Mouse (Mus musculus) neural tube, embryonic 14.5 days (tissue): ENCODE measurements around the gene Wdr91. TPM values are rescaled to one million over a fixed set of nuclear protein-coding genes. Genes with fewer than 3 reads are reported as not detected.

Source experiments
- ATAC-seq: fragments of 200-750 bp; cut with Nextera tagmentation; 2 replicates; pipeline ENCODE4 v1.8.0; 2017; ENCODE audit warnings: low read depth, mild to moderate bottlenecking, moderate TSS enrichment, moderate library complexity
- H3K27ac ChIP-seq: fragments of 300-500 bp; sonication (generic); 2 replicates; pipeline ENCODE4 v1.5.1; 2014; ENCODE audit warnings: low read depth, mild to moderate bottlenecking, control low read depth, low read length, moderate library complexity, mixed read lengths
- H3K27me3 ChIP-seq: fragments of 300-500 bp; sonication (generic); 2 replicates; pipeline ENCODE4 v1.6.1; 2014; ENCODE audit warnings: low read length; ENCODE audit not compliant: control insufficient read depth, insufficient read depth
- H3K36me3 ChIP-seq: fragments of 300-500 bp; sonication (generic); 2 replicates; pipeline ENCODE4 v1.6.1; 2014; ENCODE audit warnings: low read length, mixed read lengths; ENCODE audit not compliant: control insufficient read depth, insufficient read depth
- H3K4me1 ChIP-seq: fragments of 300-500 bp; sonication (generic); 2 replicates; pipeline ENCODE4 v1.6.1; 2014; ENCODE audit warnings: low read length; ENCODE audit not compliant: control insufficient read depth, insufficient read depth
- H3K4me2 ChIP-seq: fragments of 300-500 bp; sonication (generic); 2 replicates; pipeline ENCODE4 v1.6.1; 2014; ENCODE audit warnings: mild to moderate bottlenecking, low read depth, low read length, control low read depth
- H3K4me3 ChIP-seq: fragments of 300-500 bp; sonication (generic); 2 replicates; pipeline ENCODE4 v1.5.1; 2014; ENCODE audit warnings: low read depth, low read length, control low read depth, mixed read lengths
- H3K9ac ChIP-seq: fragments of 300-500 bp; sonication (generic); replicated peaks from 2 replicates; pipeline ENCODE4 v1.6.1; 2014; ENCODE audit warnings: low read depth, mild to moderate bottlenecking, control low read depth, low read length, mixed read lengths
- H3K9me3 ChIP-seq: fragments of 300-500 bp; sonication (generic); 2 replicates; pipeline ENCODE4 v1.6.1; 2016; ENCODE audit warnings: low read length; ENCODE audit not compliant: control insufficient read depth
- WGBS: fragments of 180-500 bp; shearing (Covaris S2); extraction: QIAGEN DNeasy Blood & Tissue Kit; methylation state at CpG from one replicate; pipeline ENCODE4 v1.1.7; 2014; 5-methylcytosine and 5-hydroxymethylcytosine counted together
- polyA plus RNA-seq: library from polyadenylated mRNA; unstranded; fragments of >200 nt; fragmentation: Nextera tagmentation; extraction: Ambion mirVana; gene quantifications from 2 replicates; pipeline ENCODE4 v1.2.1, GENCODE M21; 2014

Gene Wdr91
- polyA plus RNA-seq, 1 experiment from 2014 or later, result 18.3 TPM

DNA sequence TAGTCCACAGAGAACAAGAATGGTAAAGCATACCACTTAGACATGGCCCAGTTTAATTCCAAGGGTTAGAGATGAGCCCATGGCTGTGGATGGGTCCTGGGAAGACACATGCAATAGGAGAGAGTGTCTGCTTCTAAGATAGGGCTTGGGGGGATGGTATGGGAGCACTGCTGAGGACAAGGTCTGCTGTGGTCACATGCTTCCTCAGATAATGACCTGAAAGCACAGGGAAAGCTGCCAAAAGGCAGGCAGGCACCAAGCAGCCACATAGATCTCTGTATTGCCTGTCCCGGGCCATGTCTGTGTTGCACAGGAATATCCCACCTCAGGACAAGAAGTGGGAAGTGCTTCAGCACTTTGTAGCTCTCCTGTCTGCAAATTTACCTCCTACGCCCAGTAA, 11.5 kb downstream of the Wdr91 start:
- no peaks in the 10 kb centered on the region for H3K27me3 ChIP-seq
- H3K4me1 ChIP-seq, result no peaks in the 10 kb centered on the region
- H3K9me3 ChIP-seq, result no peaks in the 10 kb centered on the region
- no peak overlapping the region for H3K9ac ChIP-seq
- no peak overlapping the region for H3K27ac ChIP-seq
- H3K4me3 ChIP-seq, result no peak overlapping the region
- no peak for ATAC-seq
- no peak overlapping the region for H3K4me2 ChIP-seq
- peaks cover 27% of the 10 kb centered on the region for H3K36me3 ChIP-seq
- 91% methylated on average over 2 of the region's 2 CpGs for WGBS

DNA sequence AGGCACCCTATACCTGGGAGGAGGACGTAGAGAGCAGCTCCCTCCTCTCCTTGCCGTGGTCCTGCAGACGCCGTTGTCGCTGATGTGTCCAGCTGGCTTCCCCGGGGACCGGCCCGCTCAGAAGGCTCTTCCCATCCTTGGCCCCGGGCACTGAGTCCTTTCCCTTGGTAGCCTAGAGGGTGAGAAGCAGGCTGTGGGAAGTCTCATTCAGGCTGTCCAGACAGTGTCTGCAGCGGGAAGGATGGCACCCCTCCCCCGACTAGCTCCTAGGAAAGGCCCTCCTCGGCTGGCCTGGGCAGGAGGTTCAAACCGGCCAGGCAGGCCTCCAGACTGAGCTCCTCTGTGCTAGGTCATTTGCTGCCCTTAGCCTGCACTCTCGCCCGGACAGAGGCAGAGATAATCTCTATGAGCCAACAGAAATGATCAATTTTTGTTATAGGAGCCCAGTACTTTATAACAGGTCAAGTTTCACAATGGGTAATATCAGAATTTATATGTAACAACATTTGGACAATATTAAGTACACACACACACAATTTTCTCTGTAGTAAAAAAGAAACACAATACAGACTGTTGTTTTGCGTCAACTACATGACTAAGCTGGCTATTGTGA, 14.4 kb downstream of the Wdr91 start:
- WGBS, result 68% methylated on average over 16 of the region's 16 CpGs
- no peak overlapping the region for H3K4me3 ChIP-seq
- H3K4me1 ChIP-seq, result no peaks in the 10 kb centered on the region
- H3K4me2 ChIP-seq, result no peak overlapping the region
- ATAC-seq, result no peak
- no peaks in the 10 kb centered on the region for H3K9me3 ChIP-seq
- H3K27ac ChIP-seq, result no peak overlapping the region
- no peak overlapping the region for H3K9ac ChIP-seq
- H3K27me3 ChIP-seq, result no peaks in the 10 kb centered on the region
- H3K36me3 ChIP-seq, result peaks cover 35% of the 10 kb centered on the region

DNA sequence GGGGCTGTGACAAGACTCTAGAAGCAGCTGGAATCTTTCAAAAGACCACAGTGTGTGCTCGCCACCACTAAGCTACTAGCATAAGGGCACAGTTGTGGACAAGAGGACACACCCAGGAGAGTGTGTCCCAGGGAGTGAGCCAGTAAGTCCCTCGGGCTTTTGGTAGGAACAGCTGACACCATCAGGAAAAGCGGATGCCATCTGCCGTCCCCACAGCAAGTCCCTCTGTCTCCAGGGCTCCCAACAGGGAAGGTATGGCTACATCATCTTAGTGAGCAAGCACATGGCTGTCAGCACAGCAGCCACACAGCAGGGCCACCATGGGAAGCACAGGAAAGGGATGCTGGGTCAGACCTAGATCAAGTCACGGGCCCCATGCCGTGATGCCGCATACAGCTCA, 15.1 kb downstream of the Wdr91 start:
- H3K4me2 ChIP-seq, result no peak overlapping the region
- no peak overlapping the region for H3K27ac ChIP-seq
- WGBS, result 88% methylated on average over 7 of the region's 7 CpGs
- H3K4me1 ChIP-seq, result no peaks in the 10 kb centered on the region
- peaks cover 33% of the 10 kb centered on the region for H3K36me3 ChIP-seq
- H3K9ac ChIP-seq, result no peak overlapping the region
- no peaks in the 10 kb centered on the region for H3K27me3 ChIP-seq
- no peak for ATAC-seq
- H3K4me3 ChIP-seq, result no peak overlapping the region
- H3K9me3 ChIP-seq, result no peaks in the 10 kb centered on the region

DNA sequence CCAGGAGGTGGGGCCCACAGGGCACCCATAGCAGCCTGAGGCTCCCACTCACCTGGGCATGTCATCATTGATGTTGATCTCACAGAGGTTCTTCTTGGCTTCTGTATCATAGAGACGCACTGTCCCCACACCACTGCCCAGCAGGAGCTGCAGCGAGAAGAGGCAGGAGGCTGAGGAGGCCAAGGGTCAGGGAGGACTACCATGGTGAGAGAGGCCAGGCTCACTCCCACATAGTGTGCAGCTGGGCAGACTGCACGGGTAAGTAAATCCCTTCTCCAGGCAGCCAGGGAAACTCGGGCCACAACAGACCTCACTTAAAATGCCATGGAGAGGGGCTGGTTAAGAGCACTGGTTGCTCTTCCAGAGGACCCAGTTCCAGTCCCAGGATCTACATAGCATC, 21.5 kb downstream of the Wdr91 start:
- Histone ChIP-seq H3K27me3 (no peaks in the 10 kb centered on the region), H3K4me1 (peaks cover 7% of the 10 kb centered on the region), H3K27ac (no peak overlapping the region), H3K9me3 (no peaks in the 10 kb centered on the region), H3K9ac (no peak overlapping the region), H3K4me2 (no peak overlapping the region), H3K36me3 (peaks cover 19% of the 10 kb centered on the region), H3K4me3 (no peak overlapping the region)
- WGBS, result 62% methylated on average over 4 of the region's 4 CpGs
- ATAC-seq, result no peak

DNA sequence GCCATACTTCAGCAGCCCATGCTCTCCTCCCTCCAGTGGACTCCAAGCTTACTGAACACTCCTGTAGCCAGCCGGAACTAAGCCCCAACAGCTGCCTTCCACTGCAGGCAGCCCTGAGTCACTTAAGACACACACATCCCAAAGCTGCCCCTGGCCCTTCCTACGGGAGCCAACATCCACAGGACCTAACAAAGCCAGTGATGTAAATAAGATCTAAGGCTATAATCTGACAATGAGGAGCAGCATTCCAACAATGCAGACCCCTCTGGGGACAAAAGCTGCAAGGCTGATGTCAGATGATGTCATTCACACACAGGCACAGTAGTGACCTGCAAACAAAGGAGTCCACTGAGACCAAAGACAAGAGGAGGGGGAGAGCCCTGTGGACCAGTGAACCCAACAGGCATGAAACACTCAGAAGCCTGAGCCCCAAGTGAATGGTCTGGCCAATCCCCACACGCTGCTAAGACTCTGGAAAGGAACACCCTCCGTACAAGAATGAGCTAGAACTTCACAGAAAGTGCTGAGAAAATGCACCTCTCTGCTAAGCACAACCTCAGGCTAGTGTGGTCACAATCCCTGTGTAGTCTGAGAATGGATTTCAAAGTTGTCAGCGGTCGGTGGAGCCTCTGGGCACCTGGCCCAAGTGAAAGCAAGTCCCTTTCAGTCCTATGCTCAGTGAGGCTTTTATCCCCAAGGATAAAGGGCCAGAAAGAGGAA, 23.4 kb downstream of the Wdr91 start:
- H3K27me3 ChIP-seq, result no peaks in the 10 kb centered on the region
- H3K27ac ChIP-seq, result 0 out of 2 replicates have a peak overlapping the region, but pooled peaks have one; percentile 2
- no peak overlapping the region for H3K4me2 ChIP-seq
- peak; percentile 59; the same call in 1 of the 2 replicates for ATAC-seq
- H3K9me3 ChIP-seq, result no peaks in the 10 kb centered on the region
- WGBS, result 38% methylated on average over 6 of the region's 6 CpGs
- peaks cover 19% of the 10 kb centered on the region for H3K36me3 ChIP-seq
- H3K4me3 ChIP-seq, result no peak overlapping the region
- no peak overlapping the region for H3K9ac ChIP-seq
- H3K4me1 ChIP-seq, result peaks cover 7% of the 10 kb centered on the region

DNA sequence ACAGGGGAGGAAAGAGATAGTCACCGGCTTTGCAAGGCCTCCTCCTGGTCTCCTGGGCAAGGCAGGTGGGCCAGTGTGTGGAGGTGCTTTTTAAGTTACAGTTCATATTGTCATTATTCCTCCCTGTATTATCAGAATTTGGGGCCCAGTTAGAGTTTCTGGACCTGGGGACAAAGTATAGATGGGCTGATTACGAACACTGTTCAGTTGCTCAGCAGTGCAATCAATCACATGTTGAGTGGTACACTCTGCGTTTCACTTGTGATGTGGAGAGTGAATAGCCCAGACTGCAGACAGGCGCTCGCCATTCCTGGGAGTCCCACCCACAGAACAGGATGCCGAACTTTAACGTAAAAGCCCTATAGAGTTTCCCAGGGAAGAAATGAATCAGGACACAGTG, 26.0 kb downstream of the Wdr91 start:
- H3K36me3 ChIP-seq, result peaks cover 14% of the 10 kb centered on the region; the same call in 1 of the 2 replicates
- no peak overlapping the region for H3K4me2 ChIP-seq
- no peaks in the 10 kb centered on the region for H3K27me3 ChIP-seq
- no peaks in the 10 kb centered on the region for H3K9me3 ChIP-seq
- H3K9ac ChIP-seq, result no peak overlapping the region
- peaks cover 7% of the 10 kb centered on the region for H3K4me1 ChIP-seq
- H3K27ac ChIP-seq, result no peak overlapping the region
- no peak for ATAC-seq
- WGBS, result 86% methylated on average over 7 of the region's 7 CpGs
- no peak overlapping the region for H3K4me3 ChIP-seq

DNA sequence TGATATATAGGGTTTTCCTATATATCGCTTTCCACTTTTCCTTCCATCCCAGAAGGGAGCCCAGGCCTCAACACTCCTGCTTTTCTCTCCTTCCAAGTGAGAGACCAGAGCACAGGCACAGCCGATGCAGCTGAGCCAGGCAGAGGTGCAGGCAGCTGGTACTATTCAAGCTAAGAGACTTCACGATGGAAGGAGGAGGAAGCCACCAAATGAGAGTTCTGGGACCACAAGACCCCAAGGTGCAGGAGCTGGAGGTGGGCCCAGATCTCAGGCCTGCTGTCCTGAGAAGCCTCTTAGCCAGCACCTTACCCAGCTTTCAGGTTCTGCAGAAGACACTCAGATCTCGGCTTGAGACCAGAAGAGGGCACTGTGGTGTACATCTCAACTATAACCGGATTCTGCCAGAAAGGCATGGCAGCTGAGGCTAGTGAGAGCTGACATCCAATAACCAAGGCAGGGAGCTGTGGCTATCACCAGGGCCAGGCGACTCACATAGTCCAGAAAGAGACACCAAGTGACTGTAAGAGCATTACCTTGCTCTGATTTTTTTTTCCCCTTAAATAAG, 30.7 kb downstream of the Wdr91 start:
- no peak for ATAC-seq
- Histone ChIP-seq H3K9me3 (no peaks in the 10 kb centered on the region), H3K36me3 (peaks cover 6% of the 10 kb centered on the region; the same call in 1 of the 2 replicates), H3K27me3 (no peaks in the 10 kb centered on the region), H3K4me3 (no peak overlapping the region), H3K4me1 (peaks cover 8% of the 10 kb centered on the region), H3K27ac (no peak overlapping the region), H3K9ac (no peak overlapping the region), H3K4me2 (no peak overlapping the region)
- 59% methylated on average over 6 of the region's 6 CpGs for WGBS

DNA sequence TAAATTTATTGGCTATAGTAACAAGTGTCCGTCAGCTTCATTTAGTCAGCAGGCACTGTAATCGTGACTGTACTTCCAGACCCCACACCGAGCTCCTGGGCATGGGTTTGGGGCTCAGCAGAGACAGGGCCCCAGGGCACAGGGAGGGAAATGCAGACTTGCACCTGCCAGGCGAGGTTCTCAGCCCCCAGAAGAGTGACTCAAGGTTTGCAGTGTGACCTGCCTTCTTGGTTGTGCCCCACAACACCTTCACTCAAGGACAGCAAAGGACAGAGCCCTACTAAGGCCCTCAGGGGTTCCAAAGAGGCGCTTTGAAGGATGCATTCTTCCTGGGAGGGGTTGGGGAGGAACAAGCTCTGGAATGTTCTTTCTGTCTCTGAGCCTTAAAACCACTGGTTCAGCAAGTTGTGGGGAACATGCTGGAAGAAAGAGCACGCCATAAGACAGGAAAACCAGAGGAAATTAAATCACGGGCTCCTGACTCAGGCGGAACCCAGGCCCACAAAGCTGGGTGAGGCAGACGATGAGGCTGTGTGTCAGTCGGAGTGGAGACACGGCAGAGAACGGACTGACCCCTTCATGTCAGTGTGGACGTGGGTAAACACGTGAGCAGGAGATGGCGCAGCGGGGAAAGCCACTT, 31.5 kb downstream of the Wdr91 start:
- ATAC-seq, result no peak

More for the DNA sequence above, 31.5 kb downstream of the Wdr91 start:
- WGBS, result 93% methylated on average over 16 of the region's 16 CpGs
- no peaks in the 10 kb centered on the region for H3K27me3 ChIP-seq
- H3K9ac ChIP-seq, result no peak overlapping the region
- peaks cover 8% of the 10 kb centered on the region for H3K4me1 ChIP-seq
- H3K4me2 ChIP-seq, result no peak overlapping the region
- peaks cover 6% of the 10 kb centered on the region; the same call in 1 of the 2 replicates for H3K36me3 ChIP-seq
- H3K27ac ChIP-seq, result no peak overlapping the region
- no peaks in the 10 kb centered on the region for H3K9me3 ChIP-seq
- H3K4me3 ChIP-seq, result no peak overlapping the region
